Mouse (Mus musculus) heart, adult 2 months (tissue): Measurements from ENCODE around the gene Shroom3.

ENCODE experiments used
- CTCF ChIP-seq: fragments of 200-600 bp; IDR thresholded peaks from 2 replicates; pipeline ENCODE4 v1.8.1; 2022; ENCODE audit warnings: antibody characterized with exemption, mild to moderate bottlenecking, moderate library complexity
- EP300 ChIP-seq: fragments of 200-500 bp; IDR thresholded peaks from 2 replicates; pipeline ENCODE4 v1.6.1; 2011; ENCODE audit warnings: low read depth, low read length, control low read depth; ENCODE audit not compliant: insufficient read depth
- POLR2A ChIP-seq: fragments of 200-500 bp; IDR thresholded peaks from 2 replicates; pipeline ENCODE4 v1.6.1; 2011; ENCODE audit warnings: mild to moderate bottlenecking, low read depth, low read length, control low read depth; ENCODE audit not compliant: insufficient read depth

- TF ChIP-seq CTCF (no peak), POLR2A (no peak), EP300 (no peak)
These were observed 171.7 kb downstream of the Shroom3 start for GRCm38 (mm10) chr5:92854983-92855382.
